Mouse (Mus musculus) frontal cortex, adult 2 months (tissue): ENCODE results near the gene Taar8c. TPM values are rescaled to one million over a fixed set of nuclear protein-coding genes. Genes with fewer than 3 reads are reported as not detected.
"Not testable (repeated sequence)": the region's sequence is repeated elsewhere in the genome, so short reads cannot be mapped to it uniquely, and the experiment has no call there.

ENCODE experiments used
- DNase-seq, 2 experiments: peaks; one replicate each; pipeline ENCODE4 v3.0.0; 2022; ENCODE audit warnings: low spot score in 1 of 2; ENCODE audit errors: extremely low spot score in 1 of 2
- polyA plus RNA-seq: library from polyadenylated mRNA; depleted of rRNA; stranded (reverse); fragments of >200 nt; gene quantifications from 2 replicates; pipeline ENCODE4 v1.2.3, GENCODE M21; 2012; rRNA removed

The Taar8c gene
- polyA plus RNA-seq, 1 experiment = not detected

GRCm38 (mm10) chr10:24076200-24076599, 25.5 kb downstream of the Taar8c start, which contains the start of gene Taar8a:
TSS of gene Taar8a (plus strand) at chr10:24076500.
- not testable (repeated sequence) for DNase-seq

DNA sequence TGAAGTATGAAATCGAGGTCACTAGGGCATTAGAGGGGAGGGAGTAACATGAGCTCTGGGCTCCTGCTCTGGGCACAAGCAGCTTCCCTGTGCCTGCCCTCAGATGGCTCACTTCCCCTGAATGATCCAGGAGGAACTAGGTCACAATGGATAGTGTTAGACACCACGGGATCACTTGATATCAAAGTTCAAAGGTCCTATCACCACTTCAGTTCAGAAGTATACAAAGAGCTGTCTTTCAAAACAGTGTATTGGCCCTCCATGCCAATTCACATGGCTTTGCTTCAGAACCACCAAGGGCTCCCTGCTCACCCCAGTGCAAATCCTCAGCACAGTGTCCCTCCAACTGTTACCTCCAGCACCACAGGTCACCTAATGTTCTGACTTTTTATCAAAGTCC, 27.0 kb downstream of the Taar8c start:
- DNase-seq = not testable (repeated sequence)

DNA sequence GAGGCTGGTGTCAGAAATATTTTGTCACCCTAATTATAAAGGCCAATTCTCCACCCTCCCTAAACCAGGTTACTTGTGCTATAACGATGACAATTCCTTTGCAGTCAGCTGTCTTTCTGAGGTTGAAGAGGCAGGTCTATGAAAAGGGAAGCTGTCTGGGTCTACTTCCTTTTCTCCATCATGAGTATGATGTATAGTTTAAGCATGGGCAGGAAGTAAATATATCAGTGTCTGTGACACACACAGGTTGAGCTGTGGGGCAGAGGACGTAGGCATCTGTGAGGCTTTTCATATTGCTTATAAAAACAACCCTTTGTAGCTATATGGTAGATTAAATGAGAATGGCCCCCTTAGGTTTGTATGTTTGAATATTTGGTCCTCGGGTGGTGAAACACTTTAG, 42.7 kb downstream of the Taar8c start:
- DNase-seq = no peak

- no peak for DNase-seq
Measured at GRCm38 (mm10) chr10:24052039-24052438, 49.7 kb downstream of the Taar8c start.

Other genes with a start within 250 kb of the Taar8c start
- 0.50 and 0.61 TPM in 2 replicates for gene Vnn1, start 207.2 kb downstream of the Taar8c start, polyA plus RNA-seq
- gene Taar1, start 181.6 kb downstream of the Taar8c start, polyA plus RNA-seq = not detected in 2 replicates
- not detected in 2 replicates for gene Taar2, start 163.3 kb downstream of the Taar8c start, polyA plus RNA-seq
- gene Taar3, start 152.4 kb downstream of the Taar8c start, polyA plus RNA-seq = not detected in 2 replicates
- not detected in 2 replicates for gene Taar4, start 141.4 kb downstream of the Taar8c start, polyA plus RNA-seq
- gene Taar5, start 131.2 kb downstream of the Taar8c start, polyA plus RNA-seq = not detected in 2 replicates
- gene Taar6, start 116.3 kb downstream of the Taar8c start, polyA plus RNA-seq = not detected in 2 replicates
- gene Taar7a, start 108.4 kb downstream of the Taar8c start, polyA plus RNA-seq = not detected in 2 replicates
- gene Taar7b, start 102.0 kb downstream of the Taar8c start, polyA plus RNA-seq = not detected in 2 replicates
- not detected in 2 replicates for gene Taar7d, start 74.7 kb downstream of the Taar8c start, polyA plus RNA-seq
- gene Taar7e, start 64.3 kb downstream of the Taar8c start, polyA plus RNA-seq = not detected in 2 replicates
- not detected in 2 replicates for gene Taar7f, start 52.4 kb downstream of the Taar8c start, polyA plus RNA-seq
- not detected in 2 replicates for gene Taar8a, start 25.4 kb downstream of the Taar8c start, polyA plus RNA-seq
- gene Taar8b, start 9.6 kb downstream of the Taar8c start, polyA plus RNA-seq = not detected in 2 replicates
- gene Taar9, start 7.6 kb upstream of the Taar8c start, polyA plus RNA-seq = not detected in 2 replicates
- 174 and 175 TPM in 2 replicates for gene Stx7, start 47.4 kb upstream of the Taar8c start, polyA plus RNA-seq
- 6.6 and 6.9 TPM in 2 replicates for gene Moxd1, start 121.6 kb upstream of the Taar8c start, polyA plus RNA-seq